Mouse (Mus musculus) midbrain, postnatal 0 days (tissue): ENCODE measurements around the gene Slc31a2. TPM values are rescaled to one million over a fixed set of nuclear protein-coding genes. Genes with fewer than 3 reads are reported as not detected.
"Not testable (repeated sequence)": the region's sequence is repeated elsewhere in the genome, so short reads cannot be mapped to it uniquely, and the experiment has no call there.

Experiments
- ATAC-seq: fragments of 200-750 bp; cut with Nextera tagmentation; 2 replicates; pipeline ENCODE4 v1.8.0; 2017; ENCODE audit warnings: moderate number of reproducible peaks, mild to moderate bottlenecking, moderate TSS enrichment, moderate library complexity; ENCODE audit not compliant: low FRiP score
- DNase-seq: peaks from one replicate; pipeline ENCODE4 v3.0.0-alpha.2; 2015; ENCODE audit warnings: low spot score
- H3K27ac ChIP-seq: fragments of 300-500 bp; sonication (generic); 2 replicates; pipeline ENCODE4 v1.5.1; 2014; ENCODE audit warnings: low read depth, mild to moderate bottlenecking, low read length, mixed read lengths
- H3K27me3 ChIP-seq: fragments of 300-500 bp; sonication (generic); 2 replicates; pipeline ENCODE4 v1.6.1; 2014; ENCODE audit warnings: low read length, control low read depth, mixed read lengths; ENCODE audit not compliant: insufficient read depth
- H3K36me3 ChIP-seq: fragments of 300-500 bp; sonication (generic); 2 replicates; pipeline ENCODE4 v1.6.1; 2014; ENCODE audit warnings: low read length, control low read depth, mixed read lengths; ENCODE audit not compliant: insufficient read depth
- H3K4me1 ChIP-seq: fragments of 300-500 bp; sonication (generic); 2 replicates; pipeline ENCODE4 v1.6.1; 2014; ENCODE audit warnings: mild to moderate bottlenecking, control low read depth, antibody characterized with exemption, low read length, mixed read lengths; ENCODE audit not compliant: insufficient read depth
- H3K4me2 ChIP-seq: fragments of 300-500 bp; sonication (generic); 2 replicates; pipeline ENCODE4 v1.6.1; 2014; ENCODE audit warnings: low read depth, mild to moderate bottlenecking, low read length, mixed read lengths; ENCODE audit not compliant: poor library complexity, severe bottlenecking
- H3K4me3 ChIP-seq: fragments of 300-500 bp; sonication (generic); 2 replicates; pipeline ENCODE4 v1.5.1; 2014; ENCODE audit warnings: low read depth, mild to moderate bottlenecking, low read length, moderate library complexity
- H3K9ac ChIP-seq: fragments of 300-500 bp; sonication (generic); replicated peaks from 2 replicates; pipeline ENCODE4 v1.6.1; 2014; ENCODE audit warnings: mild to moderate bottlenecking, low read length, moderate library complexity, mixed read lengths; ENCODE audit not compliant: poor library complexity, severe bottlenecking
- H3K9me3 ChIP-seq: fragments of 300-500 bp; sonication (generic); 2 replicates; pipeline ENCODE4 v1.6.1; 2016; ENCODE audit warnings: low read length, control low read depth
- CTCF ChIP-seq: IDR thresholded peaks from 2 replicates; pipeline ENCODE4 v1.5.1; 2016; ENCODE audit warnings: antibody characterized with exemption, mild to moderate bottlenecking
- WGBS: fragments of 180-500 bp; shearing (Covaris S2); extraction: QIAGEN DNeasy Blood & Tissue Kit; methylation state at CpG from one replicate; pipeline ENCODE4 v1.1.7; 2014; 5-methylcytosine and 5-hydroxymethylcytosine counted together
- polyA plus RNA-seq: library from polyadenylated mRNA; unstranded; fragments of >200 nt; fragmentation: Nextera tagmentation; extraction: Ambion mirVana; gene quantifications from 2 replicates; pipeline ENCODE4 v1.2.1, GENCODE M21; 2015
- total RNA-seq: library from RNA; depleted of rRNA; stranded (reverse); fragments of >200 nt; gene quantifications from 2 replicates; pipeline ENCODE4 v1.2.3, GENCODE M21; 2014

Slc31a2 gene
- total and polyA plus RNA-seq, 2 experiments from 2014 or later: 12.0 to 23.8 TPM

DNA sequence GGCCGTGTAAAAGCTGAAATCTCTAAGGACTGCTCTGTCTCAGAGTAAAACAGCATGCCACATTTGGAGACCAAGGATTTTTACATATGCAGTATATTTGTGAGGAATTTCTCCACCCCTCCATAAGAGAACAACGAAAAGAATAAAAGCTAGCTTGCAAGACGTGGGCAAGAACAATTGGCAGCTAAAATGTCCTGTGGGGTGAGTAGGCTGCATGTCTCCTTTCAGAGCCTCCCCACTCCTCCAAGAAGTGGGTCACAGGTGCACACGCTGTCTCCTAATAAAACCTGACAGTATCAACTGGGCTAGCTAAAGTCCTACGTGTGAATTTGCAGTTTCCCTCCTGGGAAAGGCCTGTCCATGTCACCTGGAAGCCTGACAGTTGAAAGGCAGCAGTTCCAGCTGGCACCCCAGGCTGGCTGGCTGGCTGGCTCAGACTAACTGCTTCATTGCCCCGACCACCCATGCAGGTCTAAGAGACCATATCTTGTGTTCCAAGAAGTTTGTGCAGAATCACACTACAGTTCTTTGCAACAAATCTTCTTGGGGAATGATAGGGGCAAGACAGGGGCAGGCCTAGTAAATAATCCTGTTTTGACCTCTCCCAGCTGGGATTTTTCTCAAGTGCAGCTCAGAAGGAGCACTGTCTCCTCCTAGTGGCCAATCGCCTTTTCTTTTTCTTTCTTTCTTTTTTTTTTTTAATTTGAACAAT, 927 bp downstream of the Slc31a2 start:
- Histone ChIP-seq H3K4me2 (no peak overlapping the region), H3K27ac (no peak overlapping the region; the same call in 1 of the 2 replicates), H3K4me3 (no peak overlapping the region), H3K4me1 (no peaks in the 10 kb centered on the region), H3K9ac (no peak overlapping the region), H3K9me3 (no peaks in the 10 kb centered on the region), H3K27me3 (no peaks in the 10 kb centered on the region), H3K36me3 (no peaks in the 10 kb centered on the region)
- peak; percentile 50; the same call in 1 of the 2 replicates for ATAC-seq
- DNase-seq: peak; percentile 71
- WGBS: 36% methylated on average over 7 of the region's 7 CpGs
- TF ChIP-seq CTCF: peak; percentile 77

GRCm38 (mm10) chr4:62265154-62265836, 2.9 kb downstream of the Slc31a2 start:
- Histone ChIP-seq H3K27ac (no peak overlapping the region), H3K4me3 (no peak overlapping the region), H3K4me1 (no peaks in the 10 kb centered on the region), H3K27me3 (no peaks in the 10 kb centered on the region), H3K4me2 (no peak overlapping the region), H3K9ac (no peak overlapping the region), H3K9me3 (no peaks in the 10 kb centered on the region), H3K36me3 (no peaks in the 10 kb centered on the region)
- WGBS: 84% methylated on average over 10 of the region's 10 CpGs
- DNase-seq: no peak
- ATAC-seq: no peak
- TF ChIP-seq CTCF: no peak

DNA sequence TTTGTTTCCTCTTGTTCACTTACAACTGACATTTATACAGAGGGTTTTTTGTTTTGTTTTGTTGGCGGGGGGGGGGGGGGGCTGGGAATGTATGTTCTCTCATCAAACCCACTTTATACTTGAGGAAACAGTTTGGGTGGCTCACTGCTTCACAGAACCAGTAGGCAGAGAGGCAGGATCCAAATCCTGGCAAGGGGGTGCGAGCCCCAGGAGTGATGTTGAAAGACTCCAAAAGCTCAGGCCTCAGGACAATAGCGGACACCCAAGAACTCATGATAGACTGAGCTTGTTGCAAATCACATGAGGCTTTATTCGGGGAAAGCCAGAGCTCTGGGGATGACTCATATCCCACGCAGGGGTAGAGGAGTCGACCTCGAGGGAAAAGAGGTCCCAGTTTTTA, 3.7 kb downstream of the Slc31a2 start:
- H3K27ac ChIP-seq, H3K36me3 ChIP-seq, DNase-seq, H3K9me3 ChIP-seq, H3K4me2 ChIP-seq, H3K9ac ChIP-seq, H3K4me3 ChIP-seq, ATAC-seq, H3K4me1 ChIP-seq, H3K27me3 ChIP-seq: not testable (repeated sequence)
- WGBS: 78% methylated on average over 7 of the region's 7 CpGs

DNA sequence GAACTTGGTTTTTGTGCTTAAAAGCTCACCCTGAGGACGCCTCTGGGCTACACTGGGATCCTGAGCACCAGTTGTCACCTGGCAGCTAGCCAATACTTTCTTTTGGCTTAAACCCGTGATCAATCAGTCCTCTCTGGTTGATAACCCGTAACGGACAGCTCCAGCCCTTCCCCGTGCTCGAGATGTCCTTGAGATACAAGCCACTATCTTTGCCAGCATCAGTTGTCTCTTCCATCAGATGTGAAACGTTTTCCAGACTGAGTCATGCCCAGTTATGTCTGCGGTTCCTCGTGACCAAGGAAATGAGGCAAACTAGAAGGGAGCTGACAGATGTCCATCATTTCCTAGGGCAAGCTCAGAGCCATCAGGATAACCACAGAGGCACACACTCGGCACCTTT, 4.7 kb downstream of the Slc31a2 start:
- Histone ChIP-seq H3K4me1 (no peaks in the 10 kb centered on the region), H3K27me3 (no peaks in the 10 kb centered on the region), H3K4me3 (no peak overlapping the region), H3K9ac (no peak overlapping the region), H3K4me2 (no peak overlapping the region), H3K36me3 (no peaks in the 10 kb centered on the region), H3K9me3 (no peaks in the 10 kb centered on the region), H3K27ac (no peak overlapping the region)
- DNase-seq (no peak), ATAC-seq (no peak)
- 84% methylated on average over 10 of the region's 10 CpGs for WGBS
- TF ChIP-seq CTCF: no peak

DNA sequence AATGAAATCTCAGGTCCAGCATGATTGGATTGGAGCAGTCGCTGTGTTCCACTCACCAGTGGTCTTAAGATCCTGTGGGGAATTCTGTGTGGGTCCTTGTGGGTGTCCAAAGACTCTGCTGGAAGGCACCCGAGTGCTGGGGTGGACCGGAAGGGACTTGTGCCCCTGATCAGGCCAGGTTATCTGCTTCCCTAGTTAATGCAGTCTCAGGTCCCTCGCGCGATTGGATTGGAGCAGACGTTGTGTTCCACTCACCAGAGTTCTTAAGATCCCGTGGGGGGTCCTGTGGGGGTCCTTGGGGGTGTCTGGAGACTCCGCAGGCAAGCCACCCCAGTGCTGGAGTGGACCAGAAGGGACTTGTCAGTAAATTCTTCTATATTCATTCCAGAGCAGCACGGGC, 10.3 kb downstream of the Slc31a2 start:
- TF ChIP-seq CTCF: no peak

GRCm38 (mm10) chr4:62273916-62274315, 11.6 kb downstream of the Slc31a2 start:
- Histone ChIP-seq H3K4me1 (no peaks in the 10 kb centered on the region), H3K4me2 (no peak overlapping the region), H3K36me3 (no peaks in the 10 kb centered on the region), H3K4me3 (no peak overlapping the region), H3K9ac (no peak overlapping the region), H3K27ac (no peak overlapping the region), H3K9me3 (no peaks in the 10 kb centered on the region), H3K27me3 (no peaks in the 10 kb centered on the region)
- no peak for DNase-seq
- TF ChIP-seq CTCF: no peak
- no peak for ATAC-seq
- WGBS: 90% methylated on average over 10 of the region's 10 CpGs

More for the DNA sequence above, 10.3 kb downstream of the Slc31a2 start:
- Histone ChIP-seq H3K36me3 (no peaks in the 10 kb centered on the region), H3K9me3 (no peaks in the 10 kb centered on the region), H3K4me2 (no peak overlapping the region), H3K27me3 (no peaks in the 10 kb centered on the region), H3K4me3 (no peak overlapping the region), H3K27ac (no peak overlapping the region), H3K9ac (no peak overlapping the region), H3K4me1 (no peaks in the 10 kb centered on the region)
- WGBS: 93% methylated on average over 10 of the region's 10 CpGs
- no peak for DNase-seq
- no peak for ATAC-seq
